Mouse (Mus musculus) heart, adult 2 months (tissue): ENCODE measurements around the gene Esrp2. TPM values are rescaled to one million over a fixed set of nuclear protein-coding genes. Genes with fewer than 3 reads are reported as not detected.

Source experiments
- DNase-seq, 2 experiments: peaks; one replicate each; pipeline ENCODE4 v3.0.0; 2021
- H3K27ac ChIP-seq: fragments of 200-600 bp; 2 replicates; pipeline ENCODE4 v1.8.1; 2022
- H3K27me3 ChIP-seq: fragments of 200-500 bp; 2 replicates; pipeline ENCODE4 v1.6.1; 2012; ENCODE audit warnings: mild to moderate bottlenecking, low read length, inconsistent platforms, mixed read lengths; ENCODE audit not compliant: control insufficient read depth, insufficient read depth
- H3K36me3 ChIP-seq: fragments of 200-500 bp; 2 replicates; pipeline ENCODE4 v1.6.1; 2012; ENCODE audit warnings: low read length, inconsistent platforms; ENCODE audit not compliant: control insufficient read depth, insufficient read depth
- H3K4me1 ChIP-seq: fragments of 200-500 bp; 2 replicates; pipeline ENCODE4 v1.6.1; 2011; ENCODE audit warnings: low read length; ENCODE audit not compliant: control insufficient read depth, insufficient read depth
- H3K4me3 ChIP-seq: fragments of 200-600 bp; 2 replicates; pipeline ENCODE4 v1.8.1; 2022
- H3K79me2 ChIP-seq: fragments of 200-500 bp; replicated peaks from 2 replicates; pipeline ENCODE4 v1.6.1; 2012; ENCODE audit warnings: mild to moderate bottlenecking, inconsistent platforms, low read length, moderate library complexity, mixed read lengths; ENCODE audit not compliant: control insufficient read depth, insufficient read depth
- H3K9ac ChIP-seq: fragments of 200-500 bp; 2 replicates; pipeline ENCODE4 v1.6.1; 2012; ENCODE audit warnings: low read depth, mild to moderate bottlenecking, control low read depth, inconsistent platforms, low read length, mixed read lengths
- CTCF ChIP-seq: fragments of 200-600 bp; IDR thresholded peaks from 2 replicates; pipeline ENCODE4 v1.8.1; 2022; ENCODE audit warnings: antibody characterized with exemption, mild to moderate bottlenecking, moderate library complexity
- EP300 ChIP-seq: fragments of 200-500 bp; IDR thresholded peaks from 2 replicates; pipeline ENCODE4 v1.6.1; 2011; ENCODE audit warnings: low read depth, low read length, control low read depth; ENCODE audit not compliant: insufficient read depth
- POLR2A ChIP-seq: fragments of 200-500 bp; IDR thresholded peaks from 2 replicates; pipeline ENCODE4 v1.6.1; 2011; ENCODE audit warnings: mild to moderate bottlenecking, low read depth, low read length, control low read depth; ENCODE audit not compliant: insufficient read depth
- WGBS: fragments of 180-500 bp; shearing (Covaris S2); methylation state at CpG from one replicate; pipeline ENCODE4 v1.1.7; 2018; 5-methylcytosine and 5-hydroxymethylcytosine counted together
- intact Hi-C: fragments of 180-260 bp; cut with DNase I; formaldehyde crosslinking; loops from one replicate; pipeline ENCODE4 v1.15.1; 2025
- polyA plus RNA-seq: library from polyadenylated mRNA; depleted of rRNA; stranded (reverse); fragments of >200 nt; gene quantifications from 2 replicates; pipeline ENCODE4 v1.2.3, GENCODE M21; 2012
- total RNA-seq, 2 experiments: library from RNA; stranded (reverse); gene quantifications; 2 replicates each; pipeline ENCODE4 v1.2.3; 2021

Gene Esrp2
- total and polyA plus RNA-seq, 3 experiments: 0.31 to 1.1 (median 0.52) TPM

DNA sequence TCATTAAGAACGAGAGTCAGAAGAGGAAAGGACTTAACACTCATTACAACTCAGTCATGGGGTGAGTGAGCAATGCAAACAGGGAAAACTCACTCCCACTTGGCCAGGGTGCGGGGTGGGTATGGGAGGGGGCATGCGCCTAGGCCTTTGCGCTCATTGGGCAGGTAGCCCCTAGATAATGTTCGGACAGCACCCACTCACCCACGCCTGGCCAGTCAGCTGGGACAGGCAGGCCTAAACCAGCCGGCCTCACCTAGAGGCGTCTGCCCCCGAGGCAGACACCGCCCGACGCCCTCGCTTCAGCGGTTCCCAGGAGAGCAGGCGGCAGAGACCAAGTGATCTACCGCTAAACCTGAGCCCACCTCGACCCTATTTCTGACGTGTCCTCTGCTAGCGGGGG is 1.1 kb downstream of the Esrp2 start:
- peaks cover 9% of the 10 kb centered on the region for H3K27me3 ChIP-seq
- no peak overlapping the region for H3K9ac ChIP-seq
- no peaks in the 10 kb centered on the region; the same call in 1 of the 2 replicates for H3K4me1 ChIP-seq
- H3K36me3 ChIP-seq: no peaks in the 10 kb centered on the region
- H3K4me3 ChIP-seq: no peak overlapping the region
- TF ChIP-seq POLR2A (no peak), CTCF (no peak), EP300 (no peak)
- no peak for DNase-seq
- H3K27ac ChIP-seq: no peak overlapping the region
- no peaks in the 10 kb centered on the region for H3K79me2 ChIP-seq
- intact Hi-C loops: no loop called here
- WGBS: 30% methylated on average over 19 of the region's 19 CpGs

DNA sequence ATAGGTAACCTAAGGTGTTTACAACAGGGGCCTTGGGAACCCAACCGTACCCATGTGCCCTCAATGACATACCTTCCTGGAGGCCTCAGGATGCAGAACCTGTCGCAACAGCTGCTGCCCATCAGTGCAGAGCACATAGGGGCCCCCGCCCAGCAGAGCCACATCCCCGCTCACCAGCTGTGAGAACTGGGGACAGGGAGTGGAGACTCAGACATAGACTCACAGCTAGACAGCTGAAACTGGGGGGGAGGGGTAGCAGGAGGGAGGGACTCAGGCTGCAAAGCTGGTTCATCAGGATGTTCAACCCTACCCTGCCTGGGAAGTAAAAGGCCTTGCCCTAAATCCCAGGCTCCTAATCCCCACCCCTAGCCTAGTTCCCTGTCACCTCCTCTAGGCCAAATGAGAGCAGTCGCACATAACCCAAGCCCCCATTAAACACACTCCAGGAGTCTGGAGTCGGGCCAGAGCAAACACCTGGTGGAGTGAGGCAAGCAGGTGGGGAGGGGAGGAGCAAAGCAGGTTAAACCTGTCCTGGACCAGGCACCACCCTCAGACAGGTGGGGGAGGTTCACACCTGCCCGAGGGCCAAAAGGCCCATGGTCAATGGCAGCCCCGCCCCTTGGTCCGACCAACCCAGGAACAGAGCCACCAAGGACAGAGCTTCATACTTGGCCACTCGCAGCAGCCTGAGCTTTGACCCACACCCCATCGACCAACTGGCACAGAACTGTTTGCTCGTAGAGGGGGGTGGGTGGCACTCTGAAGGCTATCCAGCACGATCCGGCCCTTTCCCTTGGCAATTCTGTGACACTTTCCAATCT is 1.8 kb downstream of the Esrp2 start:
- Histone ChIP-seq H3K79me2 (no peaks in the 10 kb centered on the region), H3K4me3 (no peak overlapping the region), H3K27ac (no peak overlapping the region), H3K36me3 (no peaks in the 10 kb centered on the region), H3K27me3 (peaks cover 9% of the 10 kb centered on the region), H3K9ac (no peak overlapping the region), H3K4me1 (no peaks in the 10 kb centered on the region; the same call in 1 of the 2 replicates)
- intact Hi-C loops: no loop called here
- WGBS: 50% methylated on average over 14 of the region's 14 CpGs
- DNase-seq: peak in 1 of 2 experiments; percentile 24
- TF ChIP-seq POLR2A (no peak), CTCF (no peak), EP300 (no peak)

DNA sequence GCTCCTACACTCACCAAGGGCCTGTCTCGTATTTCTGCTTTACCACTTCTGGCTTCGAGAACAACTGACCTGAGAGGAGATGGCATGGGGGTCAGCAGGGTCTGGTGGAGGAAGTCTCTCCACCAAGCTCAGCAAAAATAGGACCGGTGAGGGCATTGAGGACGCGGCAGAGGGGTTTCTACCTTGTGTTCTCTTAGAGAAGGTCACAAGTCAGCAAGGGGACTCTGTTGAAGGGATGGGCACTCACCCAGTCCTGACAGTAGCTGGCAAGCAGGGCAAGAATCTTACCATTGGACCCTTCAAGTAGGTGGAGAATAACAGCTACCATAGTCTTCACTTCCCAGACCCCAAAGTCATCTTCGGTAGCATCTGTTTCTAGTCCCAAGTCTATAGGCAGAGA is 2.8 kb downstream of the Esrp2 start:
- WGBS: 69% methylated on average over 6 of the region's 6 CpGs

DNA sequence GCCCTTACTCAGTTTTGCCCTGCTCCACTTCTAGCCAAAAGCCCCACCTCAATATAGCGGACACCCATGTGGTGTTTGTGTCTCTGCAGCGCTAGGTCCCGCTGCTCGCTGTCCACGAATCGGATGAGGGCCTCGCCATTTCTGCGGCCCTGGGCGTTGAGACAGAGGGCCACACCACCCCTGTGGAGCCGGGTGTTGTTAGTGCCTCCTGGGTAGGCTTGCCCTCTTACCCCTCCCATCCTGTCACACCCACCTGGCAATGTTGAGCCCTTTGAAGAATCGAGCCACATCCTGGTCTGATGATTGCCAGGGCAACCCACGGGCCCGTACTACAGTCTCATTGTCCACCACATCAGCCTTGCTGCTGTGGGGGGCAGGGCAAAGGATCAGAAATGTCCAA is 3.2 kb downstream of the Esrp2 start:
- no peak for DNase-seq
- intact Hi-C loops: no loop called here
- TF ChIP-seq CTCF: no peak
- TF ChIP-seq EP300: no peak
- no peak for TF ChIP-seq POLR2A
- WGBS: 68% methylated on average over 13 of the region's 13 CpGs
- Histone ChIP-seq H3K27ac (no peak overlapping the region), H3K4me1 (no peaks in the 10 kb centered on the region; the same call in 1 of the 2 replicates), H3K4me3 (no peak overlapping the region), H3K9ac (no peak overlapping the region), H3K36me3 (no peaks in the 10 kb centered on the region; the same call in 1 of the 2 replicates), H3K79me2 (no peaks in the 10 kb centered on the region), H3K27me3 (peaks cover 9% of the 10 kb centered on the region)

More for the DNA sequence above, 2.8 kb downstream of the Esrp2 start:
- intact Hi-C loops: no loop called here
- Histone ChIP-seq H3K4me3 (no peak overlapping the region), H3K4me1 (no peaks in the 10 kb centered on the region; the same call in 1 of the 2 replicates), H3K27me3 (peaks cover 9% of the 10 kb centered on the region), H3K27ac (no peak overlapping the region), H3K36me3 (no peaks in the 10 kb centered on the region), H3K79me2 (no peaks in the 10 kb centered on the region), H3K9ac (no peak overlapping the region)
- no peak for DNase-seq
- no peak for TF ChIP-seq CTCF
- TF ChIP-seq POLR2A: no peak
- no peak for TF ChIP-seq EP300

DNA sequence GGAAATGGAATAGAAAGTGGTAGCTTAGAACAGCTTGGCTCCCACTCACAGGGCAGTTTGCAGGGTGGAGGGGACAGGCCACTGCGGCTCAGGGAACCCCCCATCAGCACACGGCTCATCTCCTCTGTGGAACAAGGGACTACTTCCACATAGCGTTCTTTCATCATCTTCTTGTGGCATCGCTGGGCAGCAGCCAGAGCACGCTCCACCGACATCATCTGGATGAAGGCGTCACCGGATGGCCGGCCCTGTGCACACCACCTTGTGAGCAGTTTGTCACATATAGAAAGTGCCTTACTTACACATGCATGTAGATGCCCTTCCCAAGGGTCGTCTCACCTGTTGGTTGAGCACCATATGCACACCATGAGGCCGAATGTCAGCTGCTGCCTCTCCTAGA is 4.4 kb downstream of the Esrp2 start:
- Histone ChIP-seq H3K36me3 (no peaks in the 10 kb centered on the region; the same call in 1 of the 2 replicates), H3K4me3 (no peak overlapping the region), H3K9ac (no peak overlapping the region), H3K4me1 (no peaks in the 10 kb centered on the region; the same call in 1 of the 2 replicates), H3K27ac (no peak overlapping the region), H3K79me2 (no peaks in the 10 kb centered on the region), H3K27me3 (peaks cover 9% of the 10 kb centered on the region)
- DNase-seq: no peak
- WGBS: 90% methylated on average over 11 of the region's 11 CpGs
- TF ChIP-seq CTCF (no peak), EP300 (no peak), POLR2A (no peak)
- intact Hi-C loops: no loop called here

DNA sequence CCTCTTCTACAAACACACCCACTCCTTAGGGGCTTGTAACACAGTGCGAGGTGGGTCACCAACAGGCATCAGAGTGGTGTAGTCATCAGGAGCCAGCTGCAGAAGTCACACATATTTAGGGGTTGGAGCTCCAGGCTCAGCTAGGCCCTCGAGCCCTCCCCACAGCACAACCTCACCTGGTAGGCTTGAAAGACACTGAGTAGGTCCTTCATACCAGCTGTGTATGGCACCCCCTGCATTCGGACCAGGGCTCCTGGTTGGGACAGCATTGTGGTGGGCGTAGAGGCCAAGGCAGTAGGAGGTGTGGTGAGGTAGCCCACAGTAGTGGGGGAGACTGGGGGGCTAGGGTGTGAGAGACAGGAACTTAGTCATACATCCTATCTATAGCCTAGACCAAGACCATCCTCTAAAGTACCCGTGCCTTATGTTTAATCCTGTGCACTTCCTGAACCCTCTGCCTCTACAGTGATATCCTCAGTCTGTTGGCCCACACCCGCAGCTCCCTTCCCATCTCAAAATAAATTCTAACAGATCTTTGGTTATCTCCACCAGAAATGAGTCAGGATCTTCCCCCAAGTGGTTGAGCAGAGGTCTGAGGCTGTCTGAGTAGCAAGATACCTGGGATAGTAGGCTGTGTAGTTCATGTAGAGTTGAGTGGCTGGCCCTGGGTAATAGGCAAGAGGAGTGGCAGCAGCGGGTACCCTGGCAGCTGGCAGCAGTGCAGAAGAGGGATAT is 5.1 kb downstream of the Esrp2 start:
- no peaks in the 10 kb centered on the region for H3K79me2 ChIP-seq
- no peak overlapping the region for H3K9ac ChIP-seq
- peaks cover 9% of the 10 kb centered on the region for H3K27me3 ChIP-seq
- H3K36me3 ChIP-seq: no peaks in the 10 kb centered on the region; the same call in 1 of the 2 replicates
- TF ChIP-seq POLR2A (no peak), EP300 (no peak), CTCF (no peak)
- 75% methylated on average over 7 of the region's 7 CpGs for WGBS
- no peak overlapping the region for H3K27ac ChIP-seq
- H3K4me3 ChIP-seq: no peak overlapping the region
- no peak for DNase-seq
- intact Hi-C loops: no loop called here
- no peaks in the 10 kb centered on the region; the same call in 1 of the 2 replicates for H3K4me1 ChIP-seq
